Mouse (Mus musculus): ENCODE data around the gene Il27. TPM values are rescaled to one million over a fixed set of nuclear protein-coding genes. Genes with fewer than 3 reads are reported as not detected.

Il27 gene
- polyA plus RNA-seq, 1 experiment from 2014 or later: 0.31 TPM

GRCm38 (mm10) chr7:126565693-126566092 lies 29.0 kb downstream of the Il27 start:
- DNase-seq (ENCODE audit: low spot score) (peak; percentile 80), ATAC-seq (peak; percentile 58)
- Histone ChIP-seq H3K9me3 (ENCODE audit: low read length) (no peaks in the 10 kb centered on the region), H3K4me1 (ENCODE audit: insufficient read depth, low read depth, low read length) (no peaks in the 10 kb centered on the region), H3K9ac (replicated peaks; ENCODE audit: low read depth) (peak overlapping the region; percentile 69), H3K27ac (ENCODE audit: low read length) (peak overlapping the region; percentile 93), H3K36me3 (ENCODE audit: insufficient read depth, low read length) (peaks cover 25% of the 10 kb centered on the region), H3K4me2 (replicated peaks; ENCODE audit: low read depth, low read length) (peak overlapping the region; percentile 71), H3K4me3 (ENCODE audit: low read depth, low read length) (peak overlapping the region; percentile 89), H3K27me3 (replicated peaks; ENCODE audit: insufficient read depth, low read length) (no peaks in the 10 kb centered on the region)
- under 1% methylated on average over 27 of the region's 28 CpGs for WGBS
- TF ChIP-seq CTCF (IDR thresholded peaks at IDR 0.05) (no peak), EP300 (IDR thresholded peaks at IDR 0.05) (no peak)

DNA sequence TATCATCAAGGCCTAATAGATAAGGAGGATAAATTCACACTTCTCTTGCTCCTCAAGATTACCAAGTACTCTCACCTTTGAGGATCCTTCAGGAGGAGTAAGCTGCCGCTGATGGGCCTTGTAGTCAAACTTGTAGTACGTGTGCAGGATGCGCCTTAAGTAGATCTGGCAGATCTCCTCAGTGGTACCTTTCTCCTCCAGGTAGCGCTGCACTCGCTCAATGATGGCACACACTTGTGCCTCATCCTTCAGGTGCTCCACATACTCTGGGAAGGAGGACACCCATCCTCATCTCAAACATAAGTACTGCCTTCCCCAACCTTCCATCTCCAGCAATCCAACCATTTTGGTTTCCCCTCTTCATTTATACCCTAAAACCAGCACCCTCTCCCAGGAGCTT lies 38.1 kb downstream of the Il27 start:
- H3K4me3 ChIP-seq (ENCODE audit: low read depth, low read length): no peak overlapping the region
- no peaks in the 10 kb centered on the region for H3K4me1 ChIP-seq (ENCODE audit: insufficient read depth, low read depth, low read length)
- H3K9me3 ChIP-seq (ENCODE audit: low read length): no peaks in the 10 kb centered on the region
- WGBS: 91% methylated on average over 5 of the region's 5 CpGs
- H3K4me2 ChIP-seq (replicated peaks; ENCODE audit: low read depth, low read length): no peak overlapping the region
- no peak for TF ChIP-seq CTCF (IDR thresholded peaks at IDR 0.05)
- no peak for TF ChIP-seq EP300 (IDR thresholded peaks at IDR 0.05)
- DNase-seq (ENCODE audit: low spot score) (no peak), ATAC-seq (no peak)
- no peaks in the 10 kb centered on the region for H3K27me3 ChIP-seq (replicated peaks; ENCODE audit: insufficient read depth, low read length)
- H3K36me3 ChIP-seq (ENCODE audit: insufficient read depth, low read length): peaks cover 75% of the 10 kb centered on the region
- H3K27ac ChIP-seq (ENCODE audit: low read length): no peak overlapping the region
- H3K9ac ChIP-seq (replicated peaks; ENCODE audit: low read depth): no peak overlapping the region

DNA sequence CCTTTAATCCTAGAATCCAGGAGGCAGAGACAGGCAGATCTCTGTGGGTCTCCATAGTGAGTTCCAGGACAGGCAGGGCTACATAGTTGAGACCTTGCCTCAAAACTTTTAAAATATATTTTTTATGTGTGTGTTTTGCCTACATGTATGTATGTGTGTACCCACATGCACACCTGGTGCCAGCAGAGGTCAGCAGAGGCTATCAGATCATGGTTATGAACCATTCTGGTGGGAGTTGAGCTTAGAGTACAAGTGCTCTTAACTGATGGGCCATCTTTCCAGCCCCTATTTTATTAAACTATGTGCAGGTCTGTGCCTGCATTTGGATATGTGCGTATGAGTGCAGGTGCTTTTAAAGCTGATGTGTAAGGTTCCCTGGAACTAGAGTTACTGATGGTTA lies 39.9 kb downstream of the Il27 start:
- TF ChIP-seq EP300 (IDR thresholded peaks at IDR 0.05): no peak
- peak; percentile 39 for TF ChIP-seq CTCF (IDR thresholded peaks at IDR 0.05)
- Histone ChIP-seq H3K9me3 (ENCODE audit: low read length) (no peaks in the 10 kb centered on the region), H3K27ac (ENCODE audit: low read length) (no peak overlapping the region), H3K9ac (replicated peaks; ENCODE audit: low read depth) (no peak overlapping the region), H3K36me3 (ENCODE audit: insufficient read depth, low read length) (peaks cover 81% of the 10 kb centered on the region), H3K4me2 (replicated peaks; ENCODE audit: low read depth, low read length) (no peak overlapping the region), H3K4me3 (ENCODE audit: low read depth, low read length) (no peak overlapping the region), H3K27me3 (replicated peaks; ENCODE audit: insufficient read depth, low read length) (no peaks in the 10 kb centered on the region), H3K4me1 (ENCODE audit: insufficient read depth, low read depth, low read length) (no peaks in the 10 kb centered on the region)
- ATAC-seq (no peak), DNase-seq (ENCODE audit: low spot score) (no peak)
- 94% methylated on average over 1 of the region's 1 CpGs for WGBS

GRCm38 (mm10) chr7:126545631-126546030 lies 49.1 kb downstream of the Il27 start:
- WGBS: 86% methylated on average over 2 of the region's 2 CpGs

DNA sequence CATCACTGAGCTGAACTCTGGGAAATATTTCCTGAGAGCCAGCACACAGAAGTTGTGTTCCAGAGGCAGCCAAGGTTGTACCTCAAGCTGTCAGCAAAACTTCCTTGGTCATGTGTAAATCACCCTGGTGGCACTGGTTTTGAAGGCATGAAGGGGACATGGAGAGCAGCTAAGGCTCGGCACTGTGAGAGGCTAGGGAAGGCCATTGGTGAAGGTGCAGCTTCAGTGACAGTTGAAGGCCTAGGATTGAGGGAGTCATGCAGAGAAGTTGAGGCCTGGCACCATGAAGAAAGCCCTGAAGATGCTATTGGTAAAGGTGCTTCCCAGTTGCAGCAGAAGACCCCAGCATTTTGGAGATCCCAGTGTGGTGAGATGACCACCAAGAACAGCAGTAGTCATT lies 53.1 kb downstream of the Il27 start:
- WGBS: 100% methylated on average over 1 of the region's 1 CpGs

More at GRCm38 (mm10) chr7:126545631-126546030, 49.1 kb downstream of the Il27 start:
- Histone ChIP-seq H3K9ac (replicated peaks; ENCODE audit: low read depth) (no peak overlapping the region), H3K27me3 (replicated peaks; ENCODE audit: insufficient read depth, low read length) (no peaks in the 10 kb centered on the region), H3K9me3 (ENCODE audit: low read length) (no peaks in the 10 kb centered on the region), H3K4me2 (replicated peaks; ENCODE audit: low read depth, low read length) (no peak overlapping the region), H3K4me1 (ENCODE audit: insufficient read depth, low read depth, low read length) (no peaks in the 10 kb centered on the region), H3K36me3 (ENCODE audit: insufficient read depth, low read length) (peaks cover 50% of the 10 kb centered on the region), H3K27ac (ENCODE audit: low read length) (no peak overlapping the region), H3K4me3 (ENCODE audit: low read depth, low read length) (no peak overlapping the region)
- no peak for DNase-seq (ENCODE audit: low spot score)
- ATAC-seq: no peak
- TF ChIP-seq EP300 (IDR thresholded peaks at IDR 0.05) (no peak), CTCF (IDR thresholded peaks at IDR 0.05) (no peak)

More for the DNA sequence above, 53.1 kb downstream of the Il27 start:
- H3K4me3 ChIP-seq (ENCODE audit: low read depth, low read length): no peak overlapping the region
- no peak for TF ChIP-seq EP300 (IDR thresholded peaks at IDR 0.05)
- TF ChIP-seq CTCF (IDR thresholded peaks at IDR 0.05): no peak
- H3K36me3 ChIP-seq (ENCODE audit: insufficient read depth, low read length): peaks cover 15% of the 10 kb centered on the region
- no peak for DNase-seq (ENCODE audit: low spot score)
- no peak for ATAC-seq
- H3K9me3 ChIP-seq (ENCODE audit: low read length): no peaks in the 10 kb centered on the region
- H3K4me1 ChIP-seq (ENCODE audit: insufficient read depth, low read depth, low read length): no peaks in the 10 kb centered on the region
- H3K9ac ChIP-seq (replicated peaks; ENCODE audit: low read depth): no peak overlapping the region
- no peaks in the 10 kb centered on the region for H3K27me3 ChIP-seq (replicated peaks; ENCODE audit: insufficient read depth, low read length)
- no peak overlapping the region for H3K27ac ChIP-seq (ENCODE audit: low read length)
- no peak overlapping the region for H3K4me2 ChIP-seq (replicated peaks; ENCODE audit: low read depth, low read length)

Small RNAs within 50 kb of the gene (microRNA-seq; reads per million reads assigned to microRNA genes)
- not detected for gene Mir7059

Other genes with a start within 250 kb of the Il27 start
- gene Lat, start 225.4 kb downstream of the Il27 start, polyA plus RNA-seq (2015; fragmentation: Nextera tagmentation; extraction: Ambion mirVana): 1.6 and 1.7 TPM in 2 replicates
- 50.3 and 53.7 TPM in 2 replicates for gene Spns1, start 217.5 kb downstream of the Il27 start, polyA plus RNA-seq (2015; fragmentation: Nextera tagmentation; extraction: Ambion mirVana)
- gene Nfatc2ip, start 198.2 kb downstream of the Il27 start, polyA plus RNA-seq (2015; fragmentation: Nextera tagmentation; extraction: Ambion mirVana): 1.5 and 2.0 TPM in 2 replicates
- 0.57 and 1.4 TPM in 2 replicates for gene Cd19, start 180.1 kb downstream of the Il27 start, polyA plus RNA-seq (2015; fragmentation: Nextera tagmentation; extraction: Ambion mirVana)
- 27.3 and 28.3 TPM in 2 replicates for gene Rabep2, start 166.2 kb downstream of the Il27 start, polyA plus RNA-seq (2015; fragmentation: Nextera tagmentation; extraction: Ambion mirVana)
- gene Atp2a1, start 131.8 kb downstream of the Il27 start, polyA plus RNA-seq (2015; fragmentation: Nextera tagmentation; extraction: Ambion mirVana): 0.14 and 0.29 TPM in 2 replicates
- 25.6 and 28.6 TPM in 2 replicates for gene Sh2b1, start 119.5 kb downstream of the Il27 start, polyA plus RNA-seq (2015; fragmentation: Nextera tagmentation; extraction: Ambion mirVana)
- 47.3 and 49.7 TPM in 2 replicates for gene Tufm, start 107.6 kb downstream of the Il27 start, polyA plus RNA-seq (2015; fragmentation: Nextera tagmentation; extraction: Ambion mirVana)
- 22.1 and 24.5 TPM in 2 replicates for gene Atxn2l, start 91.5 kb downstream of the Il27 start, polyA plus RNA-seq (2015; fragmentation: Nextera tagmentation; extraction: Ambion mirVana)
- 141 and 154 TPM in 2 replicates for gene Eif3c, start 28.5 kb downstream of the Il27 start, polyA plus RNA-seq (2015; fragmentation: Nextera tagmentation; extraction: Ambion mirVana)
- gene Apobr, start 10.0 kb downstream of the Il27 start, polyA plus RNA-seq (2015; fragmentation: Nextera tagmentation; extraction: Ambion mirVana): 3.9 and 4.1 TPM in 2 replicates
- 33.0 and 38.3 TPM in 2 replicates for gene Cln3, start 9.1 kb downstream of the Il27 start, polyA plus RNA-seq (2015; fragmentation: Nextera tagmentation; extraction: Ambion mirVana)
- 266 and 308 TPM in 2 replicates for gene Nupr1, start 35.9 kb upstream of the Il27 start, polyA plus RNA-seq (2015; fragmentation: Nextera tagmentation; extraction: Ambion mirVana)
- gene Sgf29, start 54.4 kb upstream of the Il27 start, polyA plus RNA-seq (2015; fragmentation: Nextera tagmentation; extraction: Ambion mirVana): 42.9 and 49.5 TPM in 2 replicates
- gene Sult1a1, start 81.5 kb upstream of the Il27 start, polyA plus RNA-seq (2015; fragmentation: Nextera tagmentation; extraction: Ambion mirVana): 57.1 and 58.4 TPM in 2 replicates
- 76.1 and 77.4 TPM in 2 replicates for gene Bola2, start 100.5 kb upstream of the Il27 start, polyA plus RNA-seq (2015; fragmentation: Nextera tagmentation; extraction: Ambion mirVana)
- gene Slx1b, start 100.8 kb upstream of the Il27 start, polyA plus RNA-seq (2015; fragmentation: Nextera tagmentation; extraction: Ambion mirVana): 9.2 and 10.4 TPM in 2 replicates
- gene Coro1a, start 112.8 kb upstream of the Il27 start, polyA plus RNA-seq (2015; fragmentation: Nextera tagmentation; extraction: Ambion mirVana): 61.4 and 65.3 TPM in 2 replicates
- gene Mapk3, start 164.7 kb upstream of the Il27 start, polyA plus RNA-seq (2015; fragmentation: Nextera tagmentation; extraction: Ambion mirVana): 180 and 183 TPM in 2 replicates
- 3.4 and 4.1 TPM in 2 replicates for gene Gdpd3, start 171.4 kb upstream of the Il27 start, polyA plus RNA-seq (2015; fragmentation: Nextera tagmentation; extraction: Ambion mirVana)
- 325 and 340 TPM in 2 replicates for gene Ypel3, start 182.0 kb upstream of the Il27 start, polyA plus RNA-seq (2015; fragmentation: Nextera tagmentation; extraction: Ambion mirVana)
- 0.56 and 0.74 TPM in 2 replicates for gene Tbx6, start 186.5 kb upstream of the Il27 start, polyA plus RNA-seq (2015; fragmentation: Nextera tagmentation; extraction: Ambion mirVana)
- 150 and 151 TPM in 2 replicates for gene Ppp4c, start 197.6 kb upstream of the Il27 start, polyA plus RNA-seq (2015; fragmentation: Nextera tagmentation; extraction: Ambion mirVana)
- gene Fam57b, start 202.7 kb upstream of the Il27 start, polyA plus RNA-seq (2015; fragmentation: Nextera tagmentation; extraction: Ambion mirVana): 0.13 and 0.19 TPM in 2 replicates
- gene 4930451I11Rik, start 236.7 kb upstream of the Il27 start, polyA plus RNA-seq (2015; fragmentation: Nextera tagmentation; extraction: Ambion mirVana): not detected in 2 replicates

All from lung, postnatal 0 days (tissue).